Mouse (Mus musculus): ENCODE data around the gene Shisal1.

Gene Shisal1

GRCm38 (mm10) chr15:84423781-84424180, 23.1 kb downstream of the Shisal1 start:
- no peak for DNase-seq

GRCm38 (mm10) chr15:84418266-84418610, 28.7 kb downstream of the Shisal1 start:
- DNase-seq, result no peak

GRCm38 (mm10) chr15:84417592-84418265, 29.2 kb downstream of the Shisal1 start:
- no peak for DNase-seq

- no peak for DNase-seq
Observed at GRCm38 (mm10) chr15:84417017-84417416, 29.9 kb downstream of the Shisal1 start.

GRCm38 (mm10) chr15:84414040-84414848, 32.7 kb downstream of the Shisal1 start:
- DNase-seq, result no peak

GRCm38 (mm10) chr15:84412409-84412808, 34.5 kb downstream of the Shisal1 start:
- DNase-seq, result no peak

GRCm38 (mm10) chr15:84410052-84410451, 36.8 kb downstream of the Shisal1 start:
- DNase-seq, result no peak

- no peak for DNase-seq
Observed at GRCm38 (mm10) chr15:84408576-84408975, 38.3 kb downstream of the Shisal1 start.

- DNase-seq, result no peak
Observed at GRCm38 (mm10) chr15:84405759-84406158, 41.1 kb downstream of the Shisal1 start.

GRCm38 (mm10) chr15:84403454-84404113, 43.3 kb downstream of the Shisal1 start:
- no peak for DNase-seq

GRCm38 (mm10) chr15:84398617-84399016, 48.3 kb downstream of the Shisal1 start:
- no peak for DNase-seq

GRCm38 (mm10) chr15:84397663-84398169, 49.2 kb downstream of the Shisal1 start:
- DNase-seq, result no peak

- no peak for DNase-seq
Observed at GRCm38 (mm10) chr15:84395341-84396067, 51.4 kb downstream of the Shisal1 start.

- no peak for DNase-seq
Observed at GRCm38 (mm10) chr15:84393341-84393740, 53.6 kb downstream of the Shisal1 start.

GRCm38 (mm10) chr15:84392840-84393239, 54.1 kb downstream of the Shisal1 start:
- no peak for DNase-seq

- no peak for DNase-seq
Observed at GRCm38 (mm10) chr15:84392131-84392530, 54.8 kb downstream of the Shisal1 start.

GRCm38 (mm10) chr15:84388698-84389131, 58.2 kb downstream of the Shisal1 start:
- DNase-seq, result no peak

GRCm38 (mm10) chr15:84385995-84386565, 60.8 kb downstream of the Shisal1 start:
- DNase-seq, result no peak

- DNase-seq, result no peak
Observed at GRCm38 (mm10) chr15:84384066-84384465, 62.8 kb downstream of the Shisal1 start.

- DNase-seq, result no peak
Observed at GRCm38 (mm10) chr15:84380181-84380580, 66.7 kb downstream of the Shisal1 start.

- DNase-seq, result no peak
Observed at GRCm38 (mm10) chr15:84378734-84379133, 68.2 kb downstream of the Shisal1 start.

GRCm38 (mm10) chr15:84372801-84373200, 74.1 kb downstream of the Shisal1 start:
- DNase-seq, result no peak
